Mouse (Mus musculus) kidney, embryonic 14.5 days (tissue): Measurements from ENCODE around the gene Fam186b. TPM values are rescaled to one million over a fixed set of nuclear protein-coding genes. Genes with fewer than 3 reads are reported as not detected.

ENCODE experiments used
- ATAC-seq: fragments of 200-750 bp; cut with Nextera tagmentation; 2 replicates; pipeline ENCODE4 v1.8.0; 2017; ENCODE audit warnings: moderate number of reproducible peaks, mild to moderate bottlenecking, moderate TSS enrichment, moderate library complexity; ENCODE audit not compliant: low FRiP score, low TSS enrichment
- H3K27ac ChIP-seq: fragments of 300-500 bp; sonication (generic); 2 replicates; pipeline ENCODE4 v1.5.1; 2014; ENCODE audit warnings: low read depth, mild to moderate bottlenecking, low read length, moderate library complexity, mixed read lengths
- H3K27me3 ChIP-seq: fragments of 300-500 bp; sonication (generic); 2 replicates; pipeline ENCODE4 v1.6.1; 2014; ENCODE audit warnings: mild to moderate bottlenecking, low read length; ENCODE audit not compliant: control insufficient read depth, insufficient read depth
- H3K36me3 ChIP-seq: fragments of 300-500 bp; sonication (generic); 2 replicates; pipeline ENCODE4 v1.6.1; 2014; ENCODE audit warnings: low read length, mixed read lengths; ENCODE audit not compliant: control insufficient read depth, insufficient read depth
- H3K4me1 ChIP-seq: fragments of 300-500 bp; sonication (generic); 2 replicates; pipeline ENCODE4 v1.6.1; 2014; ENCODE audit warnings: low read length, mixed read lengths; ENCODE audit not compliant: control insufficient read depth, insufficient read depth
- H3K4me2 ChIP-seq: fragments of 300-500 bp; sonication (generic); replicated peaks from 2 replicates; pipeline ENCODE4 v1.6.1; 2014; ENCODE audit warnings: low read depth, mild to moderate bottlenecking, low read length
- H3K4me3 ChIP-seq: fragments of 300-500 bp; sonication (generic); 2 replicates; pipeline ENCODE4 v1.5.1; 2014; ENCODE audit warnings: mild to moderate bottlenecking, low read length
- H3K9ac ChIP-seq: fragments of 300-500 bp; sonication (generic); 2 replicates; pipeline ENCODE4 v1.6.1; 2014; ENCODE audit warnings: low read depth, mild to moderate bottlenecking, low read length, moderate library complexity
- H3K9me3 ChIP-seq: fragments of 300-500 bp; sonication (generic); 2 replicates; pipeline ENCODE4 v1.6.1; 2016; ENCODE audit warnings: low read length; ENCODE audit not compliant: control insufficient read depth
- WGBS: fragments of 180-500 bp; shearing (Covaris S2); extraction: QIAGEN DNeasy Blood & Tissue Kit; methylation state at CpG from one replicate; pipeline ENCODE4 v1.1.7; 2014; 5-methylcytosine and 5-hydroxymethylcytosine counted together
- polyA plus RNA-seq: library from polyadenylated mRNA; unstranded; fragments of >200 nt; fragmentation: Nextera tagmentation; extraction: Ambion mirVana; gene quantifications from 2 replicates; pipeline ENCODE4 v1.2.1, GENCODE M21; 2014

The Fam186b gene
- polyA plus RNA-seq, 1 experiment from 2014 or later = 0.22 TPM

DNA sequence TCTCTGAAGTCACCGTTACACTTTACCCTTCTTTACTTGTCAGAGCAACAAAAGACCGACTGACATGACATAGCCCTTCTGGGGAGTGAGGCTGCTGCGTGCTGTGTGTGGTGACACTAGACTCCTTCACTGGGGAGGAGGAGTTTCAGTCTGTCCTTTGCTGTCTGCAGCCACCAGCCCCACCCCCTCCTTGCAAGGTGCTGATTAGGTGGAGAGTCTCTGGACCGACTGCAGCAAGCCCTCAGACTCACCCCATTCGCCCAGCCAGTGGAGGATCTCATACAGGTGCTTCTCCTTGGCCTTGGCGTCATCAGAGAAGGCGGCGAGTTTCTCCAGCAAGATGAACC is 10.5 kb downstream of the Fam186b start:
- Histone ChIP-seq H3K9me3 (no peaks in the 10 kb centered on the region), H3K4me3 (no peak overlapping the region), H3K9ac (no peak overlapping the region), H3K4me2 (no peak overlapping the region), H3K36me3 (no peaks in the 10 kb centered on the region), H3K27ac (no peak overlapping the region), H3K4me1 (no peaks in the 10 kb centered on the region), H3K27me3 (no peaks in the 10 kb centered on the region)
- 48% methylated on average over 8 of the region's 8 CpGs for WGBS
- ATAC-seq = peak; percentile 22; the same call in 1 of the 2 replicates

DNA sequence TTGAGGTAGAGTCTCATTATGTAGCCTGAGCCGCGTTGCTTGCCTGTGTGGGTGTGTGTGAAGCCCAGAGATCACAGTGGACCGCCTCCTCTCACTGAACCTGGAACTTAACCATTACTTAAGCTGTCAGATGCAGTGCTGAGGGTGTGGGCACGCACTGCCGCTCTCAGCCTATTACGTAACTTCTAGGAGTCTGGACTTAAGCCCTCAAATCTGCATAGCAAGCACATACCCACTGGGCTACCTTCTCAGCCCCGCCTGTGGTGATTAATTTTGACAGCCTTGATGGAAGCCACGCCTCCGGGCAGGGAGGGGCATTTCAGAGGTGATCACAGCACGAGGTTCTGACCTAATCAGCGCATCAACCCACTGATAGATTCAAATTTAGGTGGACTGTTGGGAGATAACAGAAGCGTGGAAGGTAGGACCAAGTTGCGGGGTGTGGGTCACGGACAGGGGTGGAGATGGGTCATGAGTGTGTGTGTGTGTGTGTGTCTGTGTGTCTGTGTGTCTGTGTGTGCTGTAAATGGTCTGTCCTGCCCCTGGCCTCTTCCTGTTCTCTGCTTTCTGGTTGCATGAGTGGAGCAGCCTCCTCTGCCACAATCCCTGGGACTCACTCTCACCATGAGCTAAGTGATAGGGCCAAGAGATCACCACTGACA is 11.0 kb downstream of the Fam186b start:
- no peaks in the 10 kb centered on the region for H3K9me3 ChIP-seq
- peak; percentile 59 for ATAC-seq
- H3K4me2 ChIP-seq = no peak overlapping the region
- H3K27ac ChIP-seq = no peak overlapping the region
- no peaks in the 10 kb centered on the region for H3K4me1 ChIP-seq
- no peak overlapping the region for H3K4me3 ChIP-seq
- H3K27me3 ChIP-seq = no peaks in the 10 kb centered on the region
- WGBS = 31% methylated on average over 14 of the region's 14 CpGs
- no peaks in the 10 kb centered on the region for H3K36me3 ChIP-seq
- H3K9ac ChIP-seq = no peak overlapping the region

DNA sequence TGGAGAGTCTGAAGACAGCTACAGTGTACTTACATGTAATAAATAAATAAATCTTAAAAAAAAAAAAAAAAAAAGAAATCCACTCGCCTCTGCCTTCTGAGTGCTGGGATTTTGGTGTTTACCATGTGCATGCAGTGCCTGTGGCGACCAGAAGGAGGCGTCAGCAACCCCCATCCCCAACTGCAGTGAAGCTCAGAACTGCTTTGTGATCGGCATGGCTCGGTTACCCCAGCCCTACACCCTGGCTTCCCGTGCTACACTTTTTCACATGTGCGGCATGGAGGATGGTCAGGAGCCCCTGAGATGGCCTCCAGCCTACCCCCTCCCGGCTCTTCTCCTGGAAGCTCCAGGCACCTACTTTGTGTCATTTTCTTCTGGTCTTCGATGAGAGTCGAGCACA is 12.2 kb downstream of the Fam186b start:
- no peak overlapping the region for H3K4me2 ChIP-seq
- H3K36me3 ChIP-seq = no peaks in the 10 kb centered on the region
- no peaks in the 10 kb centered on the region for H3K27me3 ChIP-seq
- no peak overlapping the region for H3K9ac ChIP-seq
- no peaks in the 10 kb centered on the region for H3K9me3 ChIP-seq
- H3K4me3 ChIP-seq = no peak overlapping the region
- WGBS = 70% methylated on average over 10 of the region's 10 CpGs
- ATAC-seq = no peak
- no peaks in the 10 kb centered on the region for H3K4me1 ChIP-seq
- H3K27ac ChIP-seq = no peak overlapping the region

DNA sequence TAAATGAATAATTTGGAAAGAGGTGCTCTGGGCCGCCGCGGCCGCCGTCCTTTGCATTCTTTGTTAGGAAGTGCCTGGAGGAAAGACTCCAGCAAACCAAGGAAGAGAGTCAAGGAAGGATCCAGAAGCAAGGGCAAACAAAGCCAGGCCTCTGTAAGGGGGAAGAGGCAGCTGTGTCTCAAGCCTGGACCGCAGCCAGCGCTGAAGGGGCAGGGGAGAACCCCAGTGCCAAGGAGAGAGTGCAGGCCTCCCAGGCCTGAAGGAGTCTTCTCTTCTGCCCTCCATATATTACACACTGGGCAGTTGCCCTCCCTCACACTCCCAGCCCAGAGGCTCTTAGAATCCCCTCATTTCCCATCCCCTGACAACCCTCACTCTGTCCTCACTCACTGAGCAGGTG is 17.4 kb downstream of the Fam186b start:
- H3K36me3 ChIP-seq = no peaks in the 10 kb centered on the region
- H3K4me2 ChIP-seq = no peak overlapping the region
- ATAC-seq = no peak
- no peak overlapping the region for H3K9ac ChIP-seq
- no peaks in the 10 kb centered on the region for H3K4me1 ChIP-seq
- H3K27me3 ChIP-seq = no peaks in the 10 kb centered on the region
- H3K4me3 ChIP-seq = no peak overlapping the region
- WGBS = 80% methylated on average over 7 of the region's 7 CpGs
- no peak overlapping the region for H3K27ac ChIP-seq
- no peaks in the 10 kb centered on the region for H3K9me3 ChIP-seq

DNA sequence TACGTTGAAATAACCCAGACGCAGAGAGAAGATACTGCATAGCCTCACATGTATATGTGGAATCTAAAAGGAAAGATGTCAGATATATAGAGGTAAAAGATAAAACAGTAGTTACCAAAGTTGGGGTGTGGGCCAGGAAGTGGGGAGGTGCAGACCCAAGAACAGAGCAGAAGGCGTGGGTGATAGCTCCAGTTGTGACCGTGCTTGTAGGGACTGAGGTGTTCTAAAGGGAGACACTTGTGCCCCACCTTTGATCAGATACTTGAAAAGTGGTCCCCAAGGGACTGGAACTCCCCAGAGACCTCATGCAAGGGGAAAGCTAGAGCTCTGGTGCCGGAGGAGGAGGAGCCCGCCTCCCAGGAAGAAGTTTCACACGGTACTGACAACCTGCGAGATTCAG is 19.6 kb downstream of the Fam186b start:
- no peak overlapping the region for H3K4me2 ChIP-seq
- 83% methylated on average over 8 of the region's 8 CpGs for WGBS
- H3K4me1 ChIP-seq = peaks cover 4% of the 10 kb centered on the region; the same call in 1 of the 2 replicates
- H3K9ac ChIP-seq = no peak overlapping the region
- no peak overlapping the region for H3K27ac ChIP-seq
- no peaks in the 10 kb centered on the region for H3K27me3 ChIP-seq
- no peak overlapping the region for H3K4me3 ChIP-seq
- H3K9me3 ChIP-seq = no peaks in the 10 kb centered on the region
- H3K36me3 ChIP-seq = no peaks in the 10 kb centered on the region
- no peak for ATAC-seq

DNA sequence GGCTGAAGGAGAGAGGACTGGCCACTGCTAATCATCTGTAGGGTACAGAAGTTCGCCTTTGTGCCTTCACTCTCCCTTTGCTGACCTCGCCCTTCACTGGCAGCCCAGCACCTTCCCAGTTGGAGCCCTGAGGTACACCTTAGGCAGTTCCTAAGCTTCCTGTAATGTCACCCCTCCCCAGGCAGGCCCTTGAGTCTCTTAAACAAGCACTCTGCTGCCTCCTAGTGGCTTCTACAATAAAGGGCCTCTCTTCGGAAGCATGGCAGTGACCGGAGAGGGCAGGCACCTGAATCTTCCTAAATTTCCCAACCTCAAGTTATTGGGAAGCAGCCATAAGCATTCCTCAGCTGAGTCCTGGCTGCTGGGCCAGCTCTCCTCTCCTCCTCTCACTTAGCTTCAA is 30.0 kb downstream of the Fam186b start:
- H3K4me2 ChIP-seq = no peak overlapping the region
- peak; percentile 21 for ATAC-seq
- H3K4me3 ChIP-seq = no peak overlapping the region
- H3K27ac ChIP-seq = no peak overlapping the region
- no peaks in the 10 kb centered on the region for H3K4me1 ChIP-seq
- 22% methylated on average over 4 of the region's 4 CpGs for WGBS
- H3K36me3 ChIP-seq = no peaks in the 10 kb centered on the region
- no peak overlapping the region for H3K9ac ChIP-seq
- 0 out of 2 replicates have a peak, but pooled peaks cover 2% of the 10 kb centered on the region for H3K27me3 ChIP-seq
- no peaks in the 10 kb centered on the region for H3K9me3 ChIP-seq

DNA sequence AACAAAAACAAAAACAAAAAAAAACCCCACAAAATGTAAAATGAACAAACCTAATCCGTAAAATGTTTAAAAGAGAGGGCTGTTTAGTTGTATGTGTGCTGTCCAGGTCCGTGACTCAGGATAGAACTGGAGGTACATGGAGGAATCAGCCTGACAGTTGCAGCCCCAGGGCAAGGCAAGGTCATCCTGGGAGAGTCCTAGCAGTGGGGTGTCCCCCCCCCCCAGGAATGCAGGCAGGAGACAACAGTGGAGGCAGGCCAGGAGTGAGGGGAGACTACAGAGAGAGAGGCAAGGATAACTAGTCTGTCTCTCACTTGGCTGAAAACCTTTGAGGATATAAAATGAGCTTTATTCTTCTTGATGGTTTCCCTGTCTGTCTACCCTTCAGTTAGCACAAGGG is 31.3 kb downstream of the Fam186b start:
- Histone ChIP-seq H3K36me3 (no peaks in the 10 kb centered on the region), H3K4me1 (0 out of 2 replicates have a peak, but pooled peaks cover 5% of the 10 kb centered on the region), H3K9ac (no peak overlapping the region), H3K27me3 (no peaks in the 10 kb centered on the region), H3K4me3 (no peak overlapping the region), H3K9me3 (no peaks in the 10 kb centered on the region), H3K27ac (no peak overlapping the region), H3K4me2 (no peak overlapping the region)
- WGBS = 88% methylated on average over 2 of the region's 2 CpGs
- no peak for ATAC-seq

DNA sequence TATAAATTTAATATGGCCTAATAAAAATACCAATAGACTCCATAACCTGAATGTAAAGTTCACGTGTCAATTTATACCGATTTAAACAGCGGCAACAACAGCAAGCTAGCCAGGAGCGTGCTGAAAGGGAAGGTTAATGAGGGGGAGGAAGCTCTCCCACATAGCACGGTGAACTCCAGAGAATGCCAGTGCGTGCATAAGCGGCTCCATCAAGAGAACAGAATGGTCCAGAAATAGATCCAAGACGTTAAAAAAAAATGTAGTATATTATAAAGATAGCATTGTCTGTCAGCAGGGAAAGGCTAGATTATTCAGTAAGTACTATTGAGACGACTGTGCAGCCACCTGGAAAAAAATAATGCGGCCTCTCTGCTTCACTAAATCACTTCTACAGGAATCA is 33.0 kb downstream of the Fam186b start:
- no peak overlapping the region for H3K4me3 ChIP-seq
- H3K27ac ChIP-seq = no peak overlapping the region
- no peak overlapping the region for H3K9ac ChIP-seq
- WGBS = 12% methylated on average over 10 of the region's 10 CpGs
- H3K9me3 ChIP-seq = no peaks in the 10 kb centered on the region
- H3K36me3 ChIP-seq = no peaks in the 10 kb centered on the region
- H3K4me2 ChIP-seq = no peak overlapping the region
- no peak for ATAC-seq
- no peaks in the 10 kb centered on the region for H3K27me3 ChIP-seq
- H3K4me1 ChIP-seq = 0 out of 2 replicates have a peak, but pooled peaks cover 5% of the 10 kb centered on the region

DNA sequence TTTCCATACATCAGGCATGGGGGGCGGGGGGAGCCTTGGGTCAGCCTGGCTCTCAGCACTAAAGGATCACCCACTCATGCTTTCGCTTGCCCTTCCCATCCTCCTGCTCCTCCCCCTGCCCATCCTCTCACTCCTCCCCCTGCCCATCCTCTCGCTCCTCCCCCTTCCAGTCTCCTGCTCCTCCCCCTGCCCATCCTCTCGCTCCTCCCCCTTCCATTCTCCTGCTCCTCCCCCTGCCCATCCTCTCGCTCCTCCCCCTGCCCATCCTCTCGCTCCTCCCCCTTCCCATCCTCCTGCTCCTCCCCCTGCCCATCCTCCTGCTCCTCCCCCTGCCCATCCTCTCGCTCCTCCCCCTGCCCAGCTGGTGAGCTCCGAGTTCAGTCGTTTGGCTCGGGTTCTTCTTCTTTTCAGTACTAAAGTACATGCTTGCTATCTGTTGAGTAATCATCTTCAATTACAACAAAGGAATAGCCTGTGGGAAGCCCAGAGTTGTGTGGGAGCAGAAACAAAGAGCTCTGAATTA is 35.9 kb downstream of the Fam186b start:
- Histone ChIP-seq H3K4me3 (peak overlapping the region; percentile 28; the same call in 1 of the 2 replicates), H3K27ac (0 out of 2 replicates have a peak overlapping the region, but pooled peaks have one; percentile 39), H3K4me2 (peak overlapping the region; percentile 40), H3K9me3 (no peaks in the 10 kb centered on the region), H3K9ac (no peak overlapping the region), H3K4me1 (0 out of 2 replicates have a peak, but pooled peaks cover 5% of the 10 kb centered on the region), H3K27me3 (no peaks in the 10 kb centered on the region), H3K36me3 (no peaks in the 10 kb centered on the region)
- ATAC-seq = peak; percentile 67
- WGBS = 2% methylated on average over 7 of the region's 10 CpGs
